In genomic region chr12:70590456-70591050, GRCm38 (mm10) we compare ENCODE assay signal across 11 mouse cellular contexts.
DNase-seq lines count a peak whose midpoint lies in the region; ATAC-seq and TF ChIP-seq lines count a peak whose summit lies in the region.
"Had no signal": no experiment of that assay in that cellular context is flagged by ENCODE, and none has a peak within 500 bp of the region (broad histone marks: within the 10 kb centered on the region; RNA-seq: fewer than 3 reads in every experiment).

No protein-coding gene starts in this region.

- H3K27ac ChIP-seq in liver, adult 2 months (replicated peaks; ENCODE audit: insufficient read depth, low read depth, low read length), result no peak overlapping the region
- peak overlapping the region; percentile 80 for H3K27ac ChIP-seq in gastrocnemius, adult 2 months
- H3K27ac ChIP-seq in intestine, embryonic 14.5 days (ENCODE audit: low read depth), result no peak overlapping the region
- H3K27ac ChIP-seq: neural tube, embryonic 12.5 days had no signal

- TF ChIP-seq CTCF in liver, adult 2 months (IDR thresholded peaks at IDR 0.05; ENCODE audit: low read depth, low read length), result no peak
- TF ChIP-seq CTCF in gastrocnemius, adult 2 months (IDR thresholded peaks at IDR 0.05), result no peak

- 82% methylated on average over 12 of the region's 12 CpGs for WGBS in liver, adult 2 months
- WGBS in intestine, embryonic 14.5 days, result 73% methylated on average over 12 of the region's 12 CpGs

- 0 out of 2 replicates have a peak, but pooled peaks have one; percentile 27 for ATAC-seq in intestine, embryonic 14.5 days (replicated peaks; ENCODE audit: low FRiP score, low TSS enrichment, low read depth)

- H3K36me3 ChIP-seq in liver, adult 2 months (ENCODE audit: control insufficient read depth, insufficient read depth, low read length), result no peaks in the 10 kb centered on the region
- H3K36me3 ChIP-seq in intestine, embryonic 14.5 days (ENCODE audit: control insufficient read depth, insufficient read depth, low read length), result no peaks in the 10 kb centered on the region
- H3K36me3 ChIP-seq: neural tube, embryonic 12.5 days had no signal

- no peaks in the 10 kb centered on the region for H3K9me3 ChIP-seq in intestine, embryonic 14.5 days (ENCODE audit: control insufficient read depth, low read length)
- H3K9me3 ChIP-seq: neural tube, embryonic 12.5 days had no signal

- H3K27me3 ChIP-seq in liver, adult 2 months (ENCODE audit: control insufficient read depth, insufficient read depth, low read length), result no peaks in the 10 kb centered on the region; the same call in 1 of the 2 replicates
- no peaks in the 10 kb centered on the region for H3K27me3 ChIP-seq in intestine, embryonic 14.5 days (replicated peaks; ENCODE audit: control insufficient read depth, insufficient read depth, low read length)
- H3K27me3 ChIP-seq: neural tube, embryonic 12.5 days had no signal

- peak; percentile 9 for DNase-seq in liver, adult 2 months (ENCODE audit: extremely low read depth, low read depth, low spot score)
- DNase-seq in liver, result no peak
- peak; percentile 67 for DNase-seq in gastrocnemius, adult 2 months
- no peak for DNase-seq in intestine, embryonic 14.5 days (ENCODE audit: low spot score)
- peak; percentile 62 for DNase-seq in lung, postnatal 36 days
- no peak for DNase-seq in B cell, adult 2 months
- no peak for DNase-seq in ovary, adult 18-20 months (ENCODE audit: low spot score)
- DNase-seq in right cerebral cortex, postnatal 10 days (ENCODE audit: low spot score in 2 of 2), result no peak
- DNase-seq: right cerebral cortex, postnatal 14 days; thymus, postnatal 25 days had no signal

- H3K9ac ChIP-seq in liver, adult 2 months (ENCODE audit: low read depth, low read length), result no peak overlapping the region
- H3K9ac ChIP-seq in intestine, embryonic 14.5 days (ENCODE audit: low read length), result no peak overlapping the region
- H3K9ac ChIP-seq: neural tube, embryonic 12.5 days had no signal

- no peak overlapping the region for H3K4me2 ChIP-seq in intestine, embryonic 14.5 days (ENCODE audit: low read length)
- H3K4me2 ChIP-seq: neural tube, embryonic 12.5 days had no signal

- H3K79me2 ChIP-seq in liver, adult 2 months (ENCODE audit: control insufficient read depth, insufficient read depth, low read length), result no peaks in the 10 kb centered on the region

- intact Hi-C loops in gastrocnemius, adult 2 months (cut with DNase I), result no loop called here

- no peak overlapping the region for H3K4me3 ChIP-seq in liver, adult 2 months (ENCODE audit: insufficient read depth, low read depth, low read length)
- H3K4me3 ChIP-seq in gastrocnemius, adult 2 months, result no peak overlapping the region
- no peak overlapping the region for H3K4me3 ChIP-seq in intestine, embryonic 14.5 days (ENCODE audit: low read depth, low read length)
- H3K4me3 ChIP-seq: neural tube, embryonic 12.5 days had no signal

- TF ChIP-seq POLR2A in liver, adult 2 months (IDR thresholded peaks at IDR 0.05; ENCODE audit: extremely low read depth, insufficient read depth, low read length), result no peak

- H3K4me1 ChIP-seq in liver, adult 2 months (ENCODE audit: control insufficient read depth, insufficient read depth, low read length), result no peaks in the 10 kb centered on the region
- 0 out of 2 replicates have a peak, but pooled peaks cover 3% of the 10 kb centered on the region for H3K4me1 ChIP-seq in intestine, embryonic 14.5 days (replicated peaks; ENCODE audit: control insufficient read depth, insufficient read depth, low read length)
- H3K4me1 ChIP-seq: neural tube, embryonic 12.5 days had no signal

Comparison
In these comparisons a context has a peak if more than half of its experiments do, and no peak if none do; other contexts are left out.
1. DNase-seq: peak in liver, adult 2 months (single experiment), gastrocnemius, adult 2 months (single experiment) and lung, postnatal 36 days (single experiment); none in liver (single experiment), intestine, embryonic 14.5 days (single experiment), B cell, adult 2 months (0 of 2), ovary, adult 18-20 months (single experiment) and right cerebral cortex, postnatal 10 days (0 of 2).